Comparison of ENCODE assay signal across 7 mouse cellular contexts in the genomic region with DNA sequence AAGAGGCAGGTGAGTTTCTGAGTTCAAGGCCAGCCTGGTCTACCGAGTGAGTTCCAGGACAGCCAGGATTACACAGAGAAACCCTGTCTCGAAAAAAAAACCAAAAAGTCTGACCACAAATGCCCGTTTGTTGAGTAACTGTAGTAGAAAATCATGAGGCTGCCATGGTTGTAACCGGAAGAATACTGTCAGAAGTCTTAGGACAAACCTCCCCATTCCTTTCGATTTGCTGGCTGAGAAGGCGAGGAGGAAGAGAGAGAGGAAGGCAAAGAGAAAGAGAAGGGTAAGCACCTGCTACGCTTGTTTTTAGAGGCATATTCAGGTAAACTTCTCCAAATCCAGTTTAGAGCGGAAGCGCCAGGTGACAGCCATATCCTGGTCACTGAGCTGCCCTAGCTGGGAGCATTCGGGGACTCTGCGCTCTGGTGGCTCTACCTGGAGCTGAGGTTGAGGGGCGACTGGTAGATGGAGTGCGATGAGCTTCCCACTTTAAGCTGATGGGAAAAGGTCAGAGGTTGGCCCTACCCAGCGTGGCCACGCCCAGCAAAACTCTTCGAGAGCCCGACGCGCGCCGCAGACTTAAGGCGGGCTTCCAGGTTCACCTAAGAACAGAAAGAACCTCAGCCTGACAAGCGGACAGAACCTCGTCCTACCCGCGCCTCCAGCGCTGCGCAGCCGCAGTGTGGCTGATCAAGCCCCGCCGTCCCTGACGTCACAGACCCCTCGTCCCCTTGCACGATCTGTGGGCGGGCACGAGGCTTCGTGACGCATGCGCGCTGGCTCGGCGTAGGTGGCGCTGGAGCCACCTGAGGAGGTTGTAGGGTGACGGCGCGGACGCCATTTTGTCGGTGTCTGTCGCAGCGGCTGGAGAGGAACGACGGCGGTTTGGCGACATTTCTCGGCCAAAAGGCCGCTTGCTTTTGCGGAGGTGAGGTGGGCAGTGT. TPM values are rescaled to one million over a fixed set of nuclear protein-coding genes. Genes with fewer than 3 reads are reported as not detected.
DNase-seq lines count a peak whose midpoint lies in the region; ATAC-seq lines count a peak whose summit lies in the region.

BC049762 (minus strand) TSS at position 705 of the 944 bp plus-strand sequence.

- no peaks in the 10 kb centered on the region for H3K27me3 ChIP-seq in embryonic facial prominence, embryonic 12.5 days
- H3K27me3 ChIP-seq in limb, embryonic 11.5 days (ENCODE audit: control insufficient read depth, insufficient read depth, low read length) = no peaks in the 10 kb centered on the region
- H3K27me3 ChIP-seq in midbrain, embryonic 14.5 days (ENCODE audit: control insufficient read depth, insufficient read depth, low read length) = no peaks in the 10 kb centered on the region

- peak; percentile 94 for ATAC-seq in embryonic facial prominence, embryonic 12.5 days (ENCODE audit: insufficient number of reproducible peaks, insufficient read depth, low FRiP score, low TSS enrichment)
- peak; percentile 98 for ATAC-seq in limb, embryonic 11.5 days (ENCODE audit: insufficient number of reproducible peaks, low FRiP score, low TSS enrichment, low read depth)
- peak; percentile 99 for ATAC-seq in midbrain, embryonic 14.5 days (ENCODE audit: low FRiP score, low TSS enrichment)

- no peaks in the 10 kb centered on the region; the same call in 1 of the 2 replicates for H3K36me3 ChIP-seq in embryonic facial prominence, embryonic 12.5 days
- H3K36me3 ChIP-seq in limb, embryonic 11.5 days (ENCODE audit: control insufficient read depth, insufficient read depth, low read length) = no peaks in the 10 kb centered on the region
- peaks cover 8% of the 10 kb centered on the region for H3K36me3 ChIP-seq in midbrain, embryonic 14.5 days (ENCODE audit: control insufficient read depth, insufficient read depth, low read length)

- 9% methylated on average over 57 of the region's 57 CpGs for WGBS in embryonic facial prominence, embryonic 12.5 days
- 10% methylated on average over 57 of the region's 57 CpGs for WGBS in limb, embryonic 11.5 days
- 9% methylated on average over 57 of the region's 57 CpGs for WGBS in midbrain, embryonic 14.5 days

- peak within 1 kb of the TSS; percentile 91 for H3K27ac ChIP-seq in embryonic facial prominence, embryonic 12.5 days
- peak within 1 kb of the TSS; percentile 81 for H3K27ac ChIP-seq in limb, embryonic 11.5 days (replicated peaks; ENCODE audit: low read depth, low read length)
- H3K27ac ChIP-seq in midbrain, embryonic 14.5 days (replicated peaks; ENCODE audit: low read depth, low read length) = peak within 1 kb of the TSS; percentile 97

- peak within 1 kb of the TSS; percentile 74 for H3K4me2 ChIP-seq in embryonic facial prominence, embryonic 12.5 days (replicated peaks)
- peak within 1 kb of the TSS; percentile 78 for H3K4me2 ChIP-seq in limb, embryonic 11.5 days (ENCODE audit: low read depth, severe bottlenecking)
- H3K4me2 ChIP-seq in midbrain, embryonic 14.5 days (ENCODE audit: low read length) = peak within 1 kb of the TSS; percentile 83

- H3K4me3 ChIP-seq in embryonic facial prominence, embryonic 12.5 days = peak within 1 kb of the TSS; percentile 76
- peak within 1 kb of the TSS; percentile 98 for H3K4me3 ChIP-seq in limb, embryonic 11.5 days (ENCODE audit: low read depth, low read length)
- peak within 1 kb of the TSS; percentile 92 for H3K4me3 ChIP-seq in midbrain, embryonic 14.5 days (replicated peaks; ENCODE audit: low read depth, low read length)

- H3K9ac ChIP-seq in embryonic facial prominence, embryonic 12.5 days = peak within 1 kb of the TSS; percentile 91
- peak within 1 kb of the TSS; percentile 96 for H3K9ac ChIP-seq in limb, embryonic 11.5 days (ENCODE audit: low read length)
- H3K9ac ChIP-seq in midbrain, embryonic 14.5 days (replicated peaks; ENCODE audit: low read length) = peak within 1 kb of the TSS; percentile 94

- peak; percentile 99 for DNase-seq in adrenal gland, postnatal 25 days
- peak; percentile 100 for DNase-seq in heart, adult 11 months
- peak; percentile 99 for DNase-seq in kidney, adult 18-20 months
- DNase-seq in limb, embryonic 11.5 days (ENCODE audit: low spot score) = peak; percentile 99
- peak; percentile 100 for DNase-seq in midbrain, embryonic 14.5 days
- DNase-seq in spleen, adult 18-20 months = peak; percentile 98 to 99

- peaks cover 20% of the 10 kb centered on the region for H3K4me1 ChIP-seq in embryonic facial prominence, embryonic 12.5 days
- peaks cover 10% of the 10 kb centered on the region for H3K4me1 ChIP-seq in limb, embryonic 11.5 days (ENCODE audit: control insufficient read depth, insufficient read depth, low read length)
- peaks cover 26% of the 10 kb centered on the region for H3K4me1 ChIP-seq in midbrain, embryonic 14.5 days (ENCODE audit: control insufficient read depth, insufficient read depth, low read length)

- no peaks in the 10 kb centered on the region for H3K9me3 ChIP-seq in embryonic facial prominence, embryonic 12.5 days
- H3K9me3 ChIP-seq in limb, embryonic 11.5 days (ENCODE audit: control insufficient read depth, low read length) = no peaks in the 10 kb centered on the region
- no peaks in the 10 kb centered on the region for H3K9me3 ChIP-seq in midbrain, embryonic 14.5 days (ENCODE audit: control insufficient read depth, low read length)

RNA-seq across cellular contexts. Expression of gene BC049762, which starts in this region (rescaled TPM):
- total RNA-seq in adrenal gland, postnatal 25 days (2021) = not detected in 2 replicates
- polyA plus RNA-seq in embryonic facial prominence, embryonic 12.5 days (2016; fragmentation: Nextera tagmentation; extraction: Ambion mirVana) = 0.22 TPM in 1 of 2 replicates, not detected in the other
- 0.61 and 0.69 TPM in 2 replicates for polyA plus RNA-seq in limb, embryonic 11.5 days (2014; fragmentation: Nextera tagmentation; extraction: Ambion mirVana)
- polyA plus RNA-seq in midbrain, embryonic 14.5 days (2014; fragmentation: Nextera tagmentation; extraction: Ambion mirVana) = 0.43 TPM in 1 of 2 replicates, not detected in the other

Comparison
In these comparisons a context has a peak if more than half of its experiments do, and no peak if none do; other contexts are left out.
1. Peak in every context shown above with its lines: DNase-seq, ATAC-seq, H3K4me3 ChIP-seq and H3K27ac ChIP-seq.
2. Peak in DNase-seq in adrenal gland, postnatal 25 days; RNA of the gene not detected or under 1 TPM.
3. Peak in ATAC-seq, H3K4me3 ChIP-seq, H3K27ac ChIP-seq, H3K9ac ChIP-seq and H3K4me2 ChIP-seq in embryonic facial prominence, embryonic 12.5 days; RNA of the gene not detected or under 1 TPM.
4. Peak in DNase-seq, ATAC-seq, H3K4me3 ChIP-seq, H3K27ac ChIP-seq, H3K9ac ChIP-seq and H3K4me2 ChIP-seq in limb, embryonic 11.5 days; RNA of the gene not detected or under 1 TPM.
5. Peak in DNase-seq, ATAC-seq, H3K4me3 ChIP-seq, H3K27ac ChIP-seq, H3K9ac ChIP-seq and H3K4me2 ChIP-seq in midbrain, embryonic 14.5 days; RNA of the gene not detected or under 1 TPM.